Mouse (Mus musculus) heart, embryonic 13.5 days (tissue): ENCODE measurements around the gene Uck1. TPM values are rescaled to one million over a fixed set of nuclear protein-coding genes. Genes with fewer than 3 reads are reported as not detected.

Experiments
- ATAC-seq: fragments of 200-750 bp; cut with Nextera tagmentation; 2 replicates; pipeline ENCODE4 v1.8.0; 2017; ENCODE audit warnings: moderate TSS enrichment; ENCODE audit not compliant: insufficient number of reproducible peaks, low FRiP score, low TSS enrichment; ENCODE audit errors: extremely low read depth
- H3K27ac ChIP-seq: fragments of 300-500 bp; sonication (generic); replicated peaks from 2 replicates; pipeline ENCODE4 v1.5.1; 2015; ENCODE audit warnings: moderate library complexity, mild to moderate bottlenecking, inconsistent platforms
- H3K27me3 ChIP-seq: fragments of 300-500 bp; sonication (generic); replicated peaks from 2 replicates; pipeline ENCODE4 v1.6.1; 2015; ENCODE audit warnings: mild to moderate bottlenecking, inconsistent platforms
- H3K36me3 ChIP-seq: fragments of 300-500 bp; sonication (generic); 2 replicates; pipeline ENCODE4 v1.6.1; 2015; ENCODE audit warnings: mild to moderate bottlenecking, inconsistent platforms
- H3K4me1 ChIP-seq: fragments of 300-500 bp; sonication (generic); 2 replicates; pipeline ENCODE4 v1.6.1; 2015; ENCODE audit warnings: inconsistent platforms
- H3K4me2 ChIP-seq: fragments of 300-500 bp; sonication (generic); 2 replicates; pipeline ENCODE4 v1.6.1; 2015; ENCODE audit warnings: inconsistent platforms, mild to moderate bottlenecking, moderate library complexity
- H3K4me3 ChIP-seq: fragments of 300-500 bp; sonication (generic); 2 replicates; pipeline ENCODE4 v1.5.1; 2015; ENCODE audit warnings: moderate library complexity, mild to moderate bottlenecking, inconsistent platforms
- H3K9ac ChIP-seq: fragments of 300-500 bp; sonication (generic); 2 replicates; pipeline ENCODE4 v1.6.1; 2015; ENCODE audit warnings: inconsistent platforms, mild to moderate bottlenecking, moderate library complexity
- H3K9me3 ChIP-seq: fragments of 300-500 bp; sonication (generic); 2 replicates; pipeline ENCODE4 v1.6.1; 2016; ENCODE audit warnings: inconsistent platforms
- WGBS: fragments of 180-500 bp; shearing (Covaris S2); methylation state at CpG from one replicate; pipeline ENCODE4 v1.1.7; 2015; ENCODE audit warnings: mixed read lengths; 5-methylcytosine and 5-hydroxymethylcytosine counted together
- polyA plus RNA-seq: library from polyadenylated mRNA; unstranded; fragments of >200 nt; fragmentation: Nextera tagmentation; extraction: Ambion mirVana; gene quantifications from 2 replicates; pipeline ENCODE4 v1.2.1, GENCODE M21; 2015

The Uck1 gene
- polyA plus RNA-seq, 1 experiment from 2014 or later: 45.3 TPM

GRCm38 (mm10) chr2:32295285-32295684 lies 35.3 kb upstream of the Uck1 start:
- H3K36me3 ChIP-seq: peaks cover 82% of the 10 kb centered on the region
- peaks cover 17% of the 10 kb centered on the region for H3K4me1 ChIP-seq
- H3K9me3 ChIP-seq: no peaks in the 10 kb centered on the region
- H3K27me3 ChIP-seq: no peaks in the 10 kb centered on the region
- whole genome bisulfite sequencing: 79% methylated on average over 3 of the region's 3 CpGs
- no peak overlapping the region for H3K4me2 ChIP-seq
- no peak for ATAC-seq
- no peak overlapping the region for H3K4me3 ChIP-seq
- H3K27ac ChIP-seq: no peak overlapping the region
- no peak overlapping the region for H3K9ac ChIP-seq

DNA sequence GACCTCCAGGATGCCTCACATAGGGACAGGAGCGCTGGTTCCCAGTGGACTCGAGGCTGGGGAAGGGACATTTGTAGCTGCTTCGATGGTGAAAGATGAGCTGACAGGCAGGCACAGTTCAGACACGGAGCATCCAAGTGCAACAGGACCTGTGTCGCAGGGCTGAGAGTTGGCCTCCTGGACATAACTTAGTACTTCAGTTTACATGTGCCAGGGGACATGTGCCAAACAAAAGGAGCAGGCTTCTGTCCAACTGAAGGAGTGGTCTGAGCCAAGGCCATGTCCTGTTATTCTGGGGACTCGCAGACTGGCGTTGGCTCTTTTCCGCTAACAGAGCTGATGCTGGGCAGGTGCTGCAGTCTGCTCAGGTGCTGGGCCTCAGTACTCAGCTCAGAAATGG lies 34.4 kb upstream of the Uck1 start:
- H3K9me3 ChIP-seq: no peaks in the 10 kb centered on the region
- H3K4me3 ChIP-seq: no peak overlapping the region
- WGBS: 72% methylated on average over 8 of the region's 8 CpGs
- peaks cover 20% of the 10 kb centered on the region for H3K4me1 ChIP-seq
- no peaks in the 10 kb centered on the region for H3K27me3 ChIP-seq
- H3K4me2 ChIP-seq: no peak overlapping the region
- H3K27ac ChIP-seq: no peak overlapping the region
- no peak for ATAC-seq
- peaks cover 73% of the 10 kb centered on the region for H3K36me3 ChIP-seq
- H3K9ac ChIP-seq: no peak overlapping the region

DNA sequence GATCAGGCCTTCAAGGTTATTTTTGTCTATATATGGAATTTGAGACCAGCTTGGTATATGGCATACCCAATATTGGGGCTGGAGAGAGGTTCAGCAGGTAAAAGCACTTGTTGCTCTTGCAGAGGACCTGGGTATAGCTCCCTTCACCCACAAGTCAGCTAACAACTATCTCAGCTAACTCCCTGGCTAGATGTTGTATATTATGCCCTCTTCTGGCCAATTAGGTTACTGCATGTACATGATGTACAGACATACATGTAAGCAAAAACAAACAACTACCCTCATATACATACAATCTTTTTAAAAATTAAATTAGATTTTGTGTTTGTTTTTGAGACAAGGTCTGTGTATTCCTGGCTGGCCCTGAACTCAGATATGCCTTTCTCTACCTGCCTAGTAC lies 29.6 kb upstream of the Uck1 start:
- Histone ChIP-seq H3K9me3 (no peaks in the 10 kb centered on the region), H3K4me1 (peaks cover 36% of the 10 kb centered on the region), H3K36me3 (peaks cover 40% of the 10 kb centered on the region), H3K9ac (peak overlapping the region; percentile 90; the same call in 1 of the 2 replicates), H3K4me3 (peak overlapping the region; percentile 93), H3K27ac (no peak overlapping the region), H3K27me3 (no peaks in the 10 kb centered on the region), H3K4me2 (peak overlapping the region; percentile 91)
- ATAC-seq: no peak

DNA sequence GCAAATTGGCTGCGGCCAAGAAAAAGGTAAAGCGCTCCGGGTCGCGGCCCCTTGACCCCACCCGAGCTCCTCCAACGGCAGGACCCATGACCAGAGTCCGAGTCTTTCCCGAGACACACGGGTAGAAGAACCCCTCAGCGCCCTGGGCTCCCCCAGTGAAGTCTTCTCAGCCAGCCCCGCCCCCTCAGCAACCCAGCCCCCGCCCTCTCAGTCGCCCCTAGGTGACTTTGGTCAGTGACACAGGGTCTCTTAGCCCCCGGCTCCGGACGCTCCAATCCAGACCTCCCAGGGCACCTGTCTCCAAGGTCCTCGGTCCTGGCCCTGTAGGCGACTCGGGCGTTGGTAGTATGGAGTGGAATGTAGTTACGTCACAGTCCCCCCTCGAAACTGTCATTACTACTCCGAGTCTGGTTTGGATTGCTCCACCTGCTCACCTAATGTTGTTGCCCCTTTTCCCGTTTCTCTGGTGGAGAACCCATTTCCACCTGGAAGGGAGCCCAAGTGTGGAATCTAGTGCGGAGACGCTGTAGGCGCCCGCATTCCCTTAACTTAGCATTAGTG lies 28.5 kb upstream of the Uck1 start:
- Histone ChIP-seq H3K27ac (peak overlapping the region; percentile 82), H3K4me1 (peaks cover 27% of the 10 kb centered on the region), H3K4me3 (peak overlapping the region; percentile 93), H3K27me3 (no peaks in the 10 kb centered on the region), H3K4me2 (peak overlapping the region; percentile 91), H3K9me3 (no peaks in the 10 kb centered on the region), H3K36me3 (peaks cover 42% of the 10 kb centered on the region), H3K9ac (peak overlapping the region; percentile 90)
- WGBS: 1% methylated on average over 29 of the region's 29 CpGs
- ATAC-seq: peak; percentile 34

DNA sequence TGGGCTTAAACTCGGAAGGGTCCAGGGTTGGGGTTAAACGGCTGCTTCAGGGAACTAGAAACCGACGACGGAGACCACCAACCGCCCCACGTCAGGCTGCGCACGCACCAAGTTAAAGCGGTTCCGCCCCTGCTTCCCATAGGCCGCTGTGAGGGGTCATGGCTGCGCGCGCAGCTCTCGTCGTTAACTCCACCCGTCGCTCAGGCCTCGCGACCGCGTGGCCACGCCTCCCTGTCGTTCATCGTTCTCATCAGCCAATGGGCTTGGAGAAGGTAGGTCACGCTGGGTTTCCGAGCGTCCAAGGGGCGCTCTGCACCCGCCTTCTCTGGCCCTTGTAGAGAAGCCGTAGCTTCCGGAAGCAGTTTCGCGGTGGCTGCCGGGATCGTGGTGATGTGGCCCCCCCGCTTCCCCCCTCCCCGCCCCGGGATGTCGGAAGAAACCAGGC lies 28.0 kb upstream of the Uck1 start, which contains the start of gene Swi5:
Gene Swi5 (minus strand): TSS at position 153 of the 445 bp plus-strand sequence.
- WGBS: under 1% methylated on average over 36 of the region's 41 CpGs
- peak within 1 kb of the TSS; percentile 82 for H3K27ac ChIP-seq
- H3K4me3 ChIP-seq: peak within 1 kb of the TSS; percentile 93
- H3K27me3 ChIP-seq: no peaks in the 10 kb centered on the region
- peak within 1 kb of the TSS; percentile 91 for H3K4me2 ChIP-seq
- H3K36me3 ChIP-seq: peaks cover 44% of the 10 kb centered on the region
- peak; percentile 99 for ATAC-seq
- H3K4me1 ChIP-seq: peaks cover 27% of the 10 kb centered on the region
- no peaks in the 10 kb centered on the region for H3K9me3 ChIP-seq
- H3K9ac ChIP-seq: peak within 1 kb of the TSS; percentile 99

DNA sequence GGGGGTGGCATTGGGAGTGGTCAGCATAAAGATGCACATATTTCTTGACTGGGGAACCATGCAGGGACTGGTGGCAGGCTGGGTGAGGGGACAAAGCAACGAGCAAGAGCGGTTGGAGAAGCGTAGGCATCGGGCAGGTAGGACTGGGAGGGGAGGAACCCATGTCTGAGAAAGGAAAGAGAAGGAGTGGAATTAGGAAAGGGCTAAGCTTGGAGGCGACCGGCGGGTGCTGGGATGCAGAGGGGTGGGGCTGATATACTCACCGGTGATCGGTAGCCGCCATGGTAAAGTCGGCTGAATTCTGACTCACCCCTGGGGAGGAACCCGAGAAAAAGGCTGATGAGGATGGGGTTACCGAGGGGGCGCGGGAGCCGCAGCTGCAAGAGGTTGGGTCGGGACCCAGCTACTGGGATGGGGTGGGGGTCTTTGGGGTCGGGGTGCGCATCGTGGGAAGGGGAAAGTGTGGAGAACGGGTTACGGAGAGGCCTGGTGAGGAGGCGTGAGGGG lies 27.4 kb upstream of the Uck1 start, which contains the start of gene Golga2:
Gene Golga2 (plus strand): TSS at position 51 of the 507 bp plus-strand sequence.
- Histone ChIP-seq H3K9me3 (no peaks in the 10 kb centered on the region), H3K36me3 (peaks cover 43% of the 10 kb centered on the region), H3K27ac (peak within 1 kb of the TSS; percentile 82), H3K4me3 (peak within 1 kb of the TSS; percentile 93), H3K9ac (peak within 1 kb of the TSS; percentile 99), H3K4me1 (peaks cover 30% of the 10 kb centered on the region), H3K27me3 (no peaks in the 10 kb centered on the region), H3K4me2 (peak within 1 kb of the TSS; percentile 91)
- WGBS: 1% methylated on average over 23 of the region's 23 CpGs
- ATAC-seq: no peak

GRCm38 (mm10) chr2:32283986-32284385 lies 24.0 kb upstream of the Uck1 start:
- peaks cover 67% of the 10 kb centered on the region for H3K36me3 ChIP-seq
- WGBS: 86% methylated on average over 3 of the region's 3 CpGs
- no peak overlapping the region for H3K27ac ChIP-seq
- H3K4me1 ChIP-seq: peaks cover 17% of the 10 kb centered on the region
- H3K9me3 ChIP-seq: no peaks in the 10 kb centered on the region
- no peaks in the 10 kb centered on the region for H3K27me3 ChIP-seq
- no peak overlapping the region for H3K9ac ChIP-seq
- H3K4me3 ChIP-seq: no peak overlapping the region
- no peak for ATAC-seq
- H3K4me2 ChIP-seq: no peak overlapping the region

DNA sequence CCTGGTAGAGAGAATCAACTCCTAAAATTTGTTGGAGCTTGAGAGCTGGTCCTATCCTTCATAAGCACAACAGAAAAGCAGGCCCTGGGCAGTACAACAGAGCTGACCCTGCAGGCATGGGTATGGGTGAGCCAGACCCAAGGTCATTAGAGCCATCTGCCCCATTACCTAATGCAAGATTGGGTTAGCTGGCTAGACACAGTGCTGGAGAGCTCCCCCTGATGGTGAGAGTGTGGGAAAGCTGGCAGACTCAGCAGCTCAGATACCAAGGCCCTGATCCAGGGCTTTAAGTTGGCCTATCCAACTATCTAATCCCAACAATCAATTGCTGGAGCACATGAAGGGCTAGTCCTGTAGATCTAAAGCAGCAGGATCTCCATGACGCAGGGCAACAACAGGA lies 22.8 kb upstream of the Uck1 start:
- no peak overlapping the region for H3K4me3 ChIP-seq
- H3K4me1 ChIP-seq: peaks cover 14% of the 10 kb centered on the region
- no peaks in the 10 kb centered on the region for H3K9me3 ChIP-seq
- H3K4me2 ChIP-seq: no peak overlapping the region
- peaks cover 80% of the 10 kb centered on the region for H3K36me3 ChIP-seq
- WGBS: 80% methylated on average over 1 of the region's 1 CpGs
- H3K27me3 ChIP-seq: no peaks in the 10 kb centered on the region
- H3K27ac ChIP-seq: 0 out of 2 replicates have a peak overlapping the region, but pooled peaks have one; percentile 0
- H3K9ac ChIP-seq: no peak overlapping the region
- no peak for ATAC-seq

DNA sequence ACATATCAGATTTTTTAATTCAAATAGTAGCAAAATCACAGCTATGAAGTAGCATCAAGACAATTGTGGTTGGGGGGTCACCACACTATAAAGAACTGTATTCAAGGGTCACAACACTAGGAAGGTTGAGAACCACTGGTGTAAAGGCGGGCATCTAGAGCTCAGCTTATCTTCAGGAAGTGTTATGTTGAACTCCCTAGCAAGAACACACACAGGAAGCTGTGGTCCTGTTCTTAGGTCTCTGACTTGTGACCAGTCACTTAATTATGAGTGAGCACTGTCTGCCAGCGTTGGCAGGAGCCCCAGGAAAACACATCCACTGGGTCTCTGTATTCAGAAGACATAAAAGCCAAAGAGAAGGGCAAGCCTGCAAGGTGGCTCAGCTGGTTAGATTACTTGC lies 22.3 kb upstream of the Uck1 start:
- no peak overlapping the region for H3K9ac ChIP-seq
- 0 out of 2 replicates have a peak overlapping the region, but pooled peaks have one; percentile 0 for H3K27ac ChIP-seq
- H3K4me2 ChIP-seq: no peak overlapping the region
- H3K9me3 ChIP-seq: no peaks in the 10 kb centered on the region
- H3K27me3 ChIP-seq: no peaks in the 10 kb centered on the region
- peaks cover 14% of the 10 kb centered on the region for H3K4me1 ChIP-seq
- 68% methylated on average over 2 of the region's 2 CpGs for WGBS
- ATAC-seq: no peak
- H3K4me3 ChIP-seq: no peak overlapping the region
- H3K36me3 ChIP-seq: peaks cover 84% of the 10 kb centered on the region

- Histone ChIP-seq H3K9me3 (no peaks in the 10 kb centered on the region), H3K4me2 (no peak overlapping the region), H3K27ac (no peak overlapping the region), H3K27me3 (no peaks in the 10 kb centered on the region), H3K4me1 (no peaks in the 10 kb centered on the region), H3K36me3 (peaks cover 42% of the 10 kb centered on the region), H3K9ac (no peak overlapping the region), H3K4me3 (no peak overlapping the region)
- 52% methylated on average over 3 of the region's 3 CpGs for WGBS
- no peak for ATAC-seq
Measured at GRCm38 (mm10) chr2:32275823-32276222, 15.9 kb upstream of the Uck1 start.

GRCm38 (mm10) chr2:32260635-32261034 lies 676 bp upstream of the Uck1 start:
- Histone ChIP-seq H3K36me3 (peaks cover 31% of the 10 kb centered on the region), H3K27ac (no peak overlapping the region), H3K9me3 (no peaks in the 10 kb centered on the region), H3K27me3 (no peaks in the 10 kb centered on the region), H3K4me3 (0 out of 2 replicates have a peak overlapping the region, but pooled peaks have one; percentile 91), H3K4me1 (peaks cover 14% of the 10 kb centered on the region), H3K4me2 (peak overlapping the region; percentile 82), H3K9ac (no peak overlapping the region)
- ATAC-seq: no peak
- 33% methylated on average over 4 of the region's 4 CpGs for WGBS
